Mouse (Mus musculus): ENCODE measurements around the gene Wbp2. TPM values are rescaled to one million over a fixed set of nuclear protein-coding genes. Genes with fewer than 3 reads are reported as not detected.
A peak's percentile ranks its signal among the peaks of the same experiment; 100 is the strongest.
"Not testable (repeated sequence)": the region's sequence is repeated elsewhere in the genome, so short reads cannot be mapped to it uniquely, and the experiment has no call there.

Gene Wbp2
- polyA plus RNA-seq, 1 experiment from 2014 or later, result 86.8 TPM

DNA sequence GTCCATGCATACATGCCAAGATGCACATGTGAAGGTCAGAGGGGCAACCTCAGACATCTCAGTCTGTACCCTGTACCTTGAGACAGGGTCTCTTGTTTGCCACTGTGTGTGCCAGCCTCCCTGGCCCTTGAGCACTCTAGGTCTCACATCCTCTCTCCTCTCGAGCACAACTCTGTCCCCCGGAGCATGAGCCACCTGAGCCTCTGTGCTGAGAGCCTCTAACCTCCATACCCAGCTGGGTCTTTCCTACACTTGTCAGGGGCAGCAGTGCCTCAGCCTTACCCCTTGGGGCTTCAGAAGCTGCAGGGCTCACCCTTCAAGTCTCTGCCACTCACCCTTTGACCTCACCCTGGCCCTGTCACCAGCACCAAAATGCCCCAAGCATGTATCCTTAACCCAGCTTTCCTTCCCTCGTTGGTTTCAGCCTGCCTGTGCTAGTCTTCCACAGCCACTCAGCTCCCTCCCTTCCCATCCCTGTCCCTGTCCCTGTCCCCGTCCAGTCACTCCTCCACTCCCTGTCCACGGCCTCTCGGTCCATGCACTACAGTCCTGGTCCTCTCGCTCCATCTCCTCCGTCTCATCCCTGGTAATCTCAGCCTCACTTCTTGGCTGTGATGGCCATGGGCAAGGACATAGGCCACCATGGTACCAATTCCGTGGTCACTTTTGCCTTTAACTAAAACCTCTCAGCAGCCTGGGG lies 42.4 kb upstream of the Wbp2 start:
- Histone ChIP-seq H3K9me3 (ENCODE audit: control insufficient read depth, low read length) (no peaks in the 10 kb centered on the region), H3K4me3 (ENCODE audit: low read depth, low read length) (no peak overlapping the region), H3K4me1 (ENCODE audit: control insufficient read depth, insufficient read depth, low read length) (peaks cover 15% of the 10 kb centered on the region), H3K36me3 (ENCODE audit: control insufficient read depth, insufficient read depth, low read length) (peaks cover 7% of the 10 kb centered on the region; the same call in 1 of the 2 replicates), H3K4me2 (no peak overlapping the region), H3K27ac (ENCODE audit: low read depth, low read length) (no peak overlapping the region), H3K27me3 (ENCODE audit: control insufficient read depth, insufficient read depth, low read length) (no peaks in the 10 kb centered on the region), H3K9ac (ENCODE audit: low read length) (no peak overlapping the region)
- 80% methylated on average over 9 of the region's 9 CpGs for WGBS
- no peak for ATAC-seq (ENCODE audit: low FRiP score)
- DNase-seq (ENCODE audit: low spot score, missing footprints), result no peak

DNA sequence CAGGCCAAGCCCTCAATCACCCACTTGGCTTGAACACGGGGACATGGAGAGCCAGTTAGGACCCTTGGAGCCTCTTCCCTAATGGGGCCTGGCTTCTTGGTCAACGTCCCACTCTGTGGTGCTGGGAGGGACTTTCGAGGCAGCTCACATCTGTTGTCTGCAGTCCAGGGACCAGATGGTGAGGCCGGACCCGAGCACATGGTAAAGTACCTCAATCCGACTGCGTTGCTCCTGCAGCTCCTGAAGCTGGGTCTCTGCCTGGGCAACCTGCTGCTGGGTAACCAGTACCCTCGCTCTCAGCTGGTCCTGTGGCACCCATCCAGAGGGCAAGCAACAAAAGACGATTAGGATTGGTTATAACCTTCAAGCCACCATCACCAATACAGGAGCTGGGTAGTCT lies 41.2 kb upstream of the Wbp2 start:
- DNase-seq (ENCODE audit: low spot score, missing footprints), result no peak

DNA sequence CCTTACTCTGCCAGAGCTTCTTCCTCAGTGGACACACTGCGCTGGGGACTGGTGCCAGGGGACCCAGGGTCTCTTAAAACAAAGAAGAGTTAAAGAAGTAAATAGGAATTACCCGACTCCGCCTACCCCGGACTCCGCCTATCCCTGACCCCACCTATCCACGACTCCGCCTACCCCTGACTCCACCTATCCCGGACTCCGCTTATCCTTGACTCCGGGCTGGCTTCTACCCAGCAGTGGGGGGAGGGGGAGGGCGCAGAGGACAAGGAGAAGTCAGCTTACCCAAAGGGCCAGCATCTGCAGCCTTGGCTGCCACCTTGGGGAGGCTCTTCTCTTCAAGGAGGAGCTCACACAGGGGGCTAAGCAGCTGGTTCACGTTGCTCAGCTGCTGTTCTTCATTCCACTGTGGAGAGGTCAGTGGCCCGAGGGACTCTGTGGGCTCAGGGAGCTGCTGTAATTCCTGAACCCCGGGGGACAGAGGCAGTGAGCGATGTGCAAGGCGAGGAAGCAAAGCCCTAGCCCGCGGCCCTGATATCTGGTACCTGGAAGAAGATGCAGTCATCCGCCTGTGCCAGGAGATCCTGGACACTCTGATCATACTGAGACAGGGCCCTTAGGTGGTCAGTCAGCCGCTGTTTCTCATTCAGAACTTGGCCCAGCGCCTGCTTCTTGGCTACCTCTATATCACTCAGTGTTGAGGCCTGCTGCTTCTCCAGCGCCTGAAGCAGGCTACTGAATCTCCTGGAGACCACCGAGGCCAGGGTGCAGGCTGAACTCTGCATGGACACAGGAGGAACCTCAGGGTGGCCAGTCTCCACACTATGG lies 40.6 kb upstream of the Wbp2 start, which contains the start of gene Trim47:
TSS of gene Trim47 (minus strand) at position 55 of the 825 bp plus-strand sequence.
- Histone ChIP-seq H3K27me3 (ENCODE audit: control insufficient read depth, insufficient read depth, low read length) (no peaks in the 10 kb centered on the region), H3K4me1 (ENCODE audit: control insufficient read depth, insufficient read depth, low read length) (peaks cover 15% of the 10 kb centered on the region), H3K27ac (ENCODE audit: low read depth, low read length) (no peak within 1 kb of the TSS), H3K9ac (ENCODE audit: low read length) (peak within 1 kb of the TSS; percentile 47), H3K4me2 (peak within 1 kb of the TSS; percentile 27; the same call in 1 of the 2 replicates), H3K36me3 (ENCODE audit: control insufficient read depth, insufficient read depth, low read length) (no peaks in the 10 kb centered on the region), H3K4me3 (ENCODE audit: low read depth, low read length) (no peak within 1 kb of the TSS), H3K9me3 (ENCODE audit: control insufficient read depth, low read length) (no peaks in the 10 kb centered on the region)
- DNase-seq (ENCODE audit: low spot score, missing footprints) (no peak), ATAC-seq (ENCODE audit: low FRiP score) (peak; percentile 17; the same call in 1 of the 2 replicates)
- 25% methylated on average over 23 of the region's 23 CpGs for WGBS

More for the DNA sequence above, 41.2 kb upstream of the Wbp2 start:
- Histone ChIP-seq H3K4me1 (ENCODE audit: control insufficient read depth, insufficient read depth, low read length) (peaks cover 15% of the 10 kb centered on the region), H3K4me2 (no peak overlapping the region), H3K9me3 (ENCODE audit: control insufficient read depth, low read length) (no peaks in the 10 kb centered on the region), H3K9ac (ENCODE audit: low read length) (no peak overlapping the region), H3K4me3 (ENCODE audit: low read depth, low read length) (no peak overlapping the region), H3K27ac (ENCODE audit: low read depth, low read length) (no peak overlapping the region), H3K27me3 (ENCODE audit: control insufficient read depth, insufficient read depth, low read length) (no peaks in the 10 kb centered on the region), H3K36me3 (ENCODE audit: control insufficient read depth, insufficient read depth, low read length) (0 out of 2 replicates have a peak, but pooled peaks cover 4% of the 10 kb centered on the region)
- no peak for ATAC-seq (ENCODE audit: low FRiP score)
- 79% methylated on average over 9 of the region's 9 CpGs for WGBS

DNA sequence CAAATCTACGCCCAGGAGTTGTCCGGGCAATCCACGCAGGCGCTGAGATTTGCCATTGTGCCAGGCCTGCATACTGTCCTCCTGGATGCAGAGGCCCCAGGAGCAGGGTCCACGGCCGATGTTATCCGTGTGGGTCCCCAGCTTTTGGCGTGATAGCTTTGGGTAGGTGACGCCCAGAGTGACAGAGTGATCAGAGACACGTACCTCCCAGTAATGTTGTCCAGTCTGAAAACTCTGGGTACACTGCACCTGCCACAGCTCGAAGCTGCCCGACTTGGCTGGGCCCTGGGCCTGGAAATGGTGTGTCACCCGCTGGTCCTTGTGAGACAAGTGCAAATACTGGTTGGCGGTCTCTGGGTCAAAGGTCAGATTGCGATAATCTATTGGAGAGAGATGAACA lies 39.5 kb upstream of the Wbp2 start:
- H3K9me3 ChIP-seq (ENCODE audit: control insufficient read depth, low read length), result no peaks in the 10 kb centered on the region

DNA sequence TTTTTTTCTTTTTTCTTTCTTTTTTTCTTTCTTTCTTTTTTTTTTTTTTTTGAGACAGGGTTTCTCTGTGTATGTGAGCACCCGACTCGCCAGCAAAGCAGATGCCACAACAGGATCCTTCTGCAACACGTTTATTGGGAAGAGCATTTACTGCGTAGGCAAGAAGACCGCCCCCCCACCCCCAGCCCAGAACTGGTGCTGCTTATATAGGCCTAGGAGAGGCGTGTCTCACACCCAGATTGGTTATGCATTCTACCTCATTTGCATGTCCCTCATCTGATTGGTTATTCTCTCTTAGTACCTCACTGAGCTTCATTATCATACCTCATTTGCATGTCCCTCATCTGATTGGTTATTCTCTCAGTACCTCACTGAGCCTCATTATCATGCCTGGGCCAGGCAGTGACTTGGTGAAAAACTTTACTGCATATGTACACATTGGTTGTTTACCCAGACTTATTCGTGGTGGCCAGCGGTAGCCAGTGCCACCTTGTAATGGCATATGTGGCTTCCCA lies 35.0 kb upstream of the Wbp2 start:
- 90% methylated on average over 8 of the region's 8 CpGs for WGBS
- not testable (repeated sequence) for ATAC-seq (ENCODE audit: low FRiP score); H3K9me3 ChIP-seq (ENCODE audit: control insufficient read depth, low read length); DNase-seq (ENCODE audit: low spot score, missing footprints); H3K36me3 ChIP-seq (ENCODE audit: control insufficient read depth, insufficient read depth, low read length); H3K9ac ChIP-seq (ENCODE audit: low read length); H3K27me3 ChIP-seq (ENCODE audit: control insufficient read depth, insufficient read depth, low read length); H3K4me1 ChIP-seq (ENCODE audit: control insufficient read depth, insufficient read depth, low read length); H3K27ac ChIP-seq (ENCODE audit: low read depth, low read length); H3K4me3 ChIP-seq (ENCODE audit: low read depth, low read length); H3K4me2 ChIP-seq

More for the DNA sequence above, 39.5 kb upstream of the Wbp2 start:
- Histone ChIP-seq H3K4me2 (no peak overlapping the region), H3K9ac (ENCODE audit: low read length) (no peak overlapping the region), H3K4me1 (ENCODE audit: control insufficient read depth, insufficient read depth, low read length) (peaks cover 13% of the 10 kb centered on the region), H3K27ac (ENCODE audit: low read depth, low read length) (no peak overlapping the region), H3K27me3 (ENCODE audit: control insufficient read depth, insufficient read depth, low read length) (no peaks in the 10 kb centered on the region), H3K36me3 (ENCODE audit: control insufficient read depth, insufficient read depth, low read length) (no peaks in the 10 kb centered on the region), H3K4me3 (ENCODE audit: low read depth, low read length) (no peak overlapping the region)
- WGBS, result 95% methylated on average over 15 of the region's 15 CpGs
- no peak for ATAC-seq (ENCODE audit: low FRiP score)
- no peak for DNase-seq (ENCODE audit: low spot score, missing footprints)

DNA sequence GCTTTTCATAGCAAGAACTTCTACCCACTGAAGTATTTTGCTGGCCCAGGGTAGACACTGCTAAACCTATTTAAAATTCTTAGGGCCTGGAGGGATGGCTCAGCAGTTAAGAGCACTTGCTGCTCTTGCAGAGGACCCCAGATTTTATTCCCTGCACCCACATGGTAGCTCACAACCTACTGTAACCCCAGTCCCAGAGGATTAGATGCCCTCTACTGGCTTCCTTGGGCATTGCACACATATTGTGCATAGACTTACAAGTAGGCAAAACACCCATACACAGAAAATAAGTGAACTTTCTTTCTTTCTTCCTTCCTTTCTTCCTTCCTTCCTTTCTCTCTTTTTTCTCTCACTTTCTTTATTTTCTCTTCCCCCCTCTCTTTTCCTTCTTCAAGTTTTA lies 31.0 kb upstream of the Wbp2 start:
- no peak overlapping the region for H3K4me2 ChIP-seq
- H3K4me1 ChIP-seq (ENCODE audit: control insufficient read depth, insufficient read depth, low read length), result peaks cover 7% of the 10 kb centered on the region
- H3K27ac ChIP-seq (ENCODE audit: low read depth, low read length), result no peak overlapping the region
- DNase-seq (ENCODE audit: low spot score, missing footprints), result no peak
- H3K4me3 ChIP-seq (ENCODE audit: low read depth, low read length), result no peak overlapping the region
- no peaks in the 10 kb centered on the region for H3K36me3 ChIP-seq (ENCODE audit: control insufficient read depth, insufficient read depth, low read length)
- H3K9ac ChIP-seq (ENCODE audit: low read length), result no peak overlapping the region
- H3K27me3 ChIP-seq (ENCODE audit: control insufficient read depth, insufficient read depth, low read length), result no peaks in the 10 kb centered on the region
- H3K9me3 ChIP-seq (ENCODE audit: control insufficient read depth, low read length), result no peaks in the 10 kb centered on the region
- ATAC-seq (ENCODE audit: low FRiP score), result no peak

DNA sequence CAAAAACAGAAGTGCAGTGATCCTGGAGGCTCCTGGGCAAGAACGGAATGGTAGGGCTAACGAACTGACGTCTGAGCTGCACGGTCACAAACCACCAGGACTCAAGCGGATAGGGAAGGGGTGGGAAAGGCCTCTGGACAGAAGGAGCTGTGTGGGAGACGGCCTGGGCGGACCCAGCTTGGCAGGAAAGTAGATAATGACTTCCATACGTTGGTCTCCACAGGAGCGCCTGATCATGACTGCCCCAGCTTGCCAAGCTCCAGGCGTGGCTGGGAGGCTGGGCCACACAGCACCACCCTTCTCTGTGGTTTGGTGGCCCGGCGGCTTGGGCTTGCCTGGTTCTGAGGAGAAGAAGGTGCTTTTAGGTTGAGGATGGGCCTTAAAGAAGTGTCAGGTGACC lies 30.4 kb upstream of the Wbp2 start:
- no peaks in the 10 kb centered on the region for H3K36me3 ChIP-seq (ENCODE audit: control insufficient read depth, insufficient read depth, low read length)
- no peak overlapping the region for H3K27ac ChIP-seq (ENCODE audit: low read depth, low read length)
- H3K27me3 ChIP-seq (ENCODE audit: control insufficient read depth, insufficient read depth, low read length), result no peaks in the 10 kb centered on the region; the same call in 1 of the 2 replicates
- ATAC-seq (ENCODE audit: low FRiP score), result no peak
- no peaks in the 10 kb centered on the region for H3K9me3 ChIP-seq (ENCODE audit: control insufficient read depth, low read length)
- peaks cover 7% of the 10 kb centered on the region for H3K4me1 ChIP-seq (ENCODE audit: control insufficient read depth, insufficient read depth, low read length)
- no peak overlapping the region for H3K4me3 ChIP-seq (ENCODE audit: low read depth, low read length)
- WGBS, result 78% methylated on average over 12 of the region's 12 CpGs
- no peak for DNase-seq (ENCODE audit: low spot score, missing footprints)
- H3K9ac ChIP-seq (ENCODE audit: low read length), result no peak overlapping the region
- no peak overlapping the region for H3K4me2 ChIP-seq

DNA sequence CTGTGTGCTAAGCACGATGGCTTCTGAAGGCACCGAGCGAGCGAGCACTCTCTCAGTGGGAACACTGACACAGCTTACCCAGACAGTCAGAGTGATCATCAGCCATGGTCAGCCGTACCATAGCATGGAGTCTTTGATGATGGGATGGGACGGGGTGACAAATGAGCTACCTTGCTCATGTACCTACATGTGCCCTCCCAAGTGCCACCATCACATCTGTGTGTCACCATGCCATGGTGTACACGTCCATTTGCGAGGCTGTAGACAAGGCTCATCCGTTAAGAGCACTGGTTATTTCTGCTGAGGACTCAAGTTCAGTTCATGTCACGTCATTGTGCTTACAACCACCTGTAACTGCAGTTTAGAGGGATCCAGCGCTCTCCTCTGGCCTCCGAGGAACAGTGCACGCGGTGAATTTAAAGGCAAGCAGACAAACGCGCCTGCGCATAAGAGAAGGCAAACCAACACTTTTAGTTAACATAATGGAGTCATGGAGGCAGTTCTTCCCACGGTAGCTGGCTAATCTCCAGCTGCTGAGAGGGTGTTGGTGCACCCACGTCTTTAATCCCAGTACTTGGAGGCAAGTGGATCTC lies 24.9 kb upstream of the Wbp2 start:
- Histone ChIP-seq H3K9me3 (ENCODE audit: control insufficient read depth, low read length) (no peaks in the 10 kb centered on the region), H3K4me1 (ENCODE audit: control insufficient read depth, insufficient read depth, low read length) (peaks cover 14% of the 10 kb centered on the region), H3K9ac (ENCODE audit: low read length) (no peak overlapping the region), H3K27me3 (ENCODE audit: control insufficient read depth, insufficient read depth, low read length) (peaks cover 46% of the 10 kb centered on the region), H3K4me3 (ENCODE audit: low read depth, low read length) (no peak overlapping the region), H3K4me2 (no peak overlapping the region), H3K36me3 (ENCODE audit: control insufficient read depth, insufficient read depth, low read length) (no peaks in the 10 kb centered on the region), H3K27ac (ENCODE audit: low read depth, low read length) (no peak overlapping the region)
- DNase-seq (ENCODE audit: low spot score, missing footprints) (no peak), ATAC-seq (ENCODE audit: low FRiP score) (no peak)
- WGBS, result 83% methylated on average over 19 of the region's 19 CpGs

DNA sequence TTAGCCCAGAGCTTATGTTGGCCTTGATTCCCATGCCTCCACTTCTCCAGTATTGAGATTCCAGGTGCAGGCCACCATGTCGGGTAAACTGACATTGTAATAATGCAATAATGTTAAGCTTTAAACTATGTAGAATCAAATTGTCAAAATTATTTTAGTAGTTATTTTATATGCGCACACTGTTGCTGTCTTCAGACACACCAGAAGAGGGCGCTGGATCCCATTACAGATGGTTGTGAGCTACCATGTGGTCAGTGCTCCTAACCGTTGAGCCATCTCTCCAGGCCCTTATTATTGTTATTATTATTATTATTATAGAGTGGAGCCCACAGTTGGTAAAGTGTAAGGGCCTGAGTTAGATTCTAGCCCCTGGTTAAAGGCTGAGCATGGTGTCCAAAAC lies 24.3 kb upstream of the Wbp2 start:
- Histone ChIP-seq H3K4me1 (ENCODE audit: control insufficient read depth, insufficient read depth, low read length) (peaks cover 21% of the 10 kb centered on the region), H3K4me3 (ENCODE audit: low read depth, low read length) (no peak overlapping the region), H3K27ac (ENCODE audit: low read depth, low read length) (no peak overlapping the region), H3K9ac (ENCODE audit: low read length) (no peak overlapping the region), H3K36me3 (ENCODE audit: control insufficient read depth, insufficient read depth, low read length) (no peaks in the 10 kb centered on the region), H3K27me3 (ENCODE audit: control insufficient read depth, insufficient read depth, low read length) (peaks cover 53% of the 10 kb centered on the region), H3K4me2 (no peak overlapping the region), H3K9me3 (ENCODE audit: control insufficient read depth, low read length) (no peaks in the 10 kb centered on the region)
- WGBS, result 79% methylated on average over 4 of the region's 4 CpGs
- no peak for ATAC-seq (ENCODE audit: low FRiP score)
- no peak for DNase-seq (ENCODE audit: low spot score, missing footprints)
